Mouse (Mus musculus) kidney, postnatal 4 days (tissue): ENCODE data around the gene Uck2.

Experiments
- DNase-seq, 2 experiments: peaks; one replicate each; pipeline ENCODE4 v3.0.0; 2021; ENCODE audit warnings: mixed read lengths in 2 of 2

The Uck2 gene

GRCm38 (mm10) chr1:167249881-167250280, 35.2 kb downstream of the Uck2 start:
- DNase-seq, result no peak

- peak; percentile 66 to 74 for DNase-seq
Observed at GRCm38 (mm10) chr1:167249252-167249651, 35.9 kb downstream of the Uck2 start.

GRCm38 (mm10) chr1:167247886-167248285, 37.2 kb downstream of the Uck2 start:
- no peak for DNase-seq

- peak; percentile 86 to 89 for DNase-seq
Observed at GRCm38 (mm10) chr1:167246976-167247375, 38.1 kb downstream of the Uck2 start.

GRCm38 (mm10) chr1:167246275-167246674, 38.8 kb downstream of the Uck2 start:
- DNase-seq, result no peak

- peak; percentile 40 to 45 for DNase-seq
Observed at GRCm38 (mm10) chr1:167245180-167245641, 39.9 kb downstream of the Uck2 start.

GRCm38 (mm10) chr1:167242191-167242681, 42.9 kb downstream of the Uck2 start:
- DNase-seq, result no peak

- DNase-seq, result no peak
Observed at GRCm38 (mm10) chr1:167241487-167241886, 43.6 kb downstream of the Uck2 start.

- no peak for DNase-seq
Observed at GRCm38 (mm10) chr1:167240361-167240760, 44.8 kb downstream of the Uck2 start.

GRCm38 (mm10) chr1:167239916-167240315, 45.2 kb downstream of the Uck2 start:
- no peak for DNase-seq

- peak in 1 of 2 experiments; percentile 40 for DNase-seq
Observed at GRCm38 (mm10) chr1:167237798-167238197, 47.3 kb downstream of the Uck2 start.

- no peak for DNase-seq
Observed at GRCm38 (mm10) chr1:167236790-167237189, 48.3 kb downstream of the Uck2 start.

GRCm38 (mm10) chr1:167234344-167234743, 50.8 kb downstream of the Uck2 start:
- no peak for DNase-seq

- no peak for DNase-seq
Observed at GRCm38 (mm10) chr1:167232918-167233317, 52.2 kb downstream of the Uck2 start.

GRCm38 (mm10) chr1:167231612-167232283, 53.4 kb downstream of the Uck2 start:
- peak; percentile 62 to 69 for DNase-seq

- DNase-seq, result no peak
Observed at GRCm38 (mm10) chr1:167230930-167231611, 54.0 kb downstream of the Uck2 start.

GRCm38 (mm10) chr1:167222382-167223010, 62.6 kb downstream of the Uck2 start:
- DNase-seq, result no peak

- DNase-seq, result peak; percentile 89
Observed at GRCm38 (mm10) chr1:167220303-167221174, 64.6 kb downstream of the Uck2 start.

GRCm38 (mm10) chr1:167215460-167215859, 69.7 kb downstream of the Uck2 start:
- DNase-seq, result no peak

- no peak for DNase-seq
Observed at GRCm38 (mm10) chr1:167212710-167213109, 72.4 kb downstream of the Uck2 start.

- DNase-seq, result peak; percentile 65 to 70
Observed at GRCm38 (mm10) chr1:167211979-167212614, 73.0 kb downstream of the Uck2 start.

GRCm38 (mm10) chr1:167208816-167209215, 76.3 kb downstream of the Uck2 start:
- DNase-seq, result no peak
